Mouse (Mus musculus) thymus, postnatal 4 days (tissue): ENCODE measurements around the gene Nfx1.

Source experiments
- DNase-seq: peaks from one replicate; pipeline ENCODE4 v3.0.0; 2021

Gene Nfx1

GRCm38 (mm10) chr4:40976651-40977050 is 5.9 kb downstream of the Nfx1 start:
- no peak for DNase-seq

- no peak for DNase-seq
Observed at GRCm38 (mm10) chr4:40979430-40979829, 8.7 kb downstream of the Nfx1 start.

GRCm38 (mm10) chr4:40982486-40982885 is 11.8 kb downstream of the Nfx1 start:
- no peak for DNase-seq

- DNase-seq = no peak
Observed at GRCm38 (mm10) chr4:40983686-40984085, 13.0 kb downstream of the Nfx1 start.

GRCm38 (mm10) chr4:40989633-40990032 is 18.9 kb downstream of the Nfx1 start:
- no peak for DNase-seq

GRCm38 (mm10) chr4:40996302-40996701 is 25.6 kb downstream of the Nfx1 start:
- no peak for DNase-seq

GRCm38 (mm10) chr4:40997916-40998315 is 27.2 kb downstream of the Nfx1 start:
- no peak for DNase-seq

GRCm38 (mm10) chr4:41000271-41000670 is 29.6 kb downstream of the Nfx1 start:
- DNase-seq = no peak

- no peak for DNase-seq
Observed at GRCm38 (mm10) chr4:41000842-41001639, 30.3 kb downstream of the Nfx1 start.

GRCm38 (mm10) chr4:41013351-41013750 is 42.6 kb downstream of the Nfx1 start:
- no peak for DNase-seq

- no peak for DNase-seq
Observed at GRCm38 (mm10) chr4:41015798-41016197, 45.1 kb downstream of the Nfx1 start.

- no peak for DNase-seq
Observed at GRCm38 (mm10) chr4:41021094-41021493, 50.4 kb downstream of the Nfx1 start.

GRCm38 (mm10) chr4:41026086-41026787 is 55.5 kb downstream of the Nfx1 start:
- DNase-seq = no peak

- DNase-seq = no peak
Observed at GRCm38 (mm10) chr4:41027872-41028271, 57.2 kb downstream of the Nfx1 start.

- no peak for DNase-seq
Observed at GRCm38 (mm10) chr4:41028272-41028671, 57.6 kb downstream of the Nfx1 start.

GRCm38 (mm10) chr4:41029372-41029771 is 58.7 kb downstream of the Nfx1 start:
- DNase-seq = no peak

- DNase-seq = no peak
Observed at GRCm38 (mm10) chr4:41031242-41031641, 60.5 kb downstream of the Nfx1 start.

GRCm38 (mm10) chr4:41037942-41038341 is 67.2 kb downstream of the Nfx1 start:
- no peak for DNase-seq

GRCm38 (mm10) chr4:41040983-41041382 is 70.3 kb downstream of the Nfx1 start:
- DNase-seq = no peak

GRCm38 (mm10) chr4:41042880-41043279 is 72.2 kb downstream of the Nfx1 start:
- DNase-seq = no peak

- peak; percentile 27 for DNase-seq
Observed at GRCm38 (mm10) chr4:41043961-41044360, 73.3 kb downstream of the Nfx1 start.

- DNase-seq = no peak
Observed at GRCm38 (mm10) chr4:41045288-41045687, 74.6 kb downstream of the Nfx1 start.

GRCm38 (mm10) chr4:41046254-41046795 is 75.6 kb downstream of the Nfx1 start:
- no peak for DNase-seq
